Mouse (Mus musculus) brown adipose tissue, adult 24 weeks (tissue): ENCODE data around the gene Btnl10. TPM values are rescaled to one million over a fixed set of nuclear protein-coding genes. Genes with fewer than 3 reads are reported as not detected.

Experiments
- H3K27ac ChIP-seq: fragments of 200-500 bp; replicated peaks from 2 replicates; pipeline ENCODE4 v1.5.1; 2012; ENCODE audit warnings: low read depth, mild to moderate bottlenecking, low read length
- H3K4me1 ChIP-seq: fragments of 200-500 bp; 2 replicates; pipeline ENCODE4 v1.6.1; 2012; ENCODE audit warnings: low read length, mixed read lengths; ENCODE audit not compliant: control insufficient read depth, insufficient read depth, insufficient read length
- H3K4me3 ChIP-seq: fragments of 200-500 bp; 2 replicates; pipeline ENCODE4 v1.5.1; 2012; ENCODE audit warnings: low read depth, mild to moderate bottlenecking, low read length, moderate library complexity; ENCODE audit not compliant: insufficient read depth
- polyA plus RNA-seq: library from polyadenylated mRNA; stranded (reverse); fragments of >200 nt; gene quantifications from 2 replicates; pipeline ENCODE4 v1.2.4, GENCODE M21; 2012; ENCODE audit not compliant: missing spikeins, insufficient read depth, insufficient read length

Btnl10 gene
- polyA plus RNA-seq: not detected in 2 replicates

DNA sequence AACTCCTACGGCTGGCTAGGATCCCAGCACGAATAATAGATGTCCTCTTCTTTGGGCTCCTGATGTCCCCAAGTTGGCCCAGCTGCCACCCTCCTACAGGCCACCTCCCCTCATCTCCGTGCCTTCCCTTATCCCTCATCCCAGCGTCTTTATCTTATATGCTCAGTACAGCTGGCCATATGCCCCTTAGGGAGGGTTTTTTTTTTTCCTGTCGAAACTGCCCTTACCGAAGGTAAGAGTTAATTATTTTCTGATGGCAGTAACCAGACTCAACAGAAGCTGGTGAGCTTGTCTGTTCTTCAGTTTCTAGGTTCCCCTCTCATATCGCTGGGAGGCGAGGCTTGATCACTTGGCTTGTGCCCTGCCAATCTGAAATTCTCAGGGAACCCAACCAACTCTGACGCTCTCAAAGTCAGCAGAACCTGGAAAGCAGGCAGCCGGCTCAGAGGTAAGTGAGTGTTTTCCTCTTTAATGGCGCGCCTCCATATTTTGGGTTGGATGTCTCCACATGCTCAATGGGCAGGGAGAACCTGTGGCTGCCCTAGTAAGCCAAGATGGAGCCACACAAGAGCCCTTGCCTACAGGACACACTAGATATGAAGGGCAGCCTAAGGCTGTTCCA, at the start of gene Btnl10:
Btnl10 (plus strand) TSS at position 164 of the 622 bp plus-strand sequence.
- no peak within 1 kb of the TSS for H3K4me3 ChIP-seq

DNA sequence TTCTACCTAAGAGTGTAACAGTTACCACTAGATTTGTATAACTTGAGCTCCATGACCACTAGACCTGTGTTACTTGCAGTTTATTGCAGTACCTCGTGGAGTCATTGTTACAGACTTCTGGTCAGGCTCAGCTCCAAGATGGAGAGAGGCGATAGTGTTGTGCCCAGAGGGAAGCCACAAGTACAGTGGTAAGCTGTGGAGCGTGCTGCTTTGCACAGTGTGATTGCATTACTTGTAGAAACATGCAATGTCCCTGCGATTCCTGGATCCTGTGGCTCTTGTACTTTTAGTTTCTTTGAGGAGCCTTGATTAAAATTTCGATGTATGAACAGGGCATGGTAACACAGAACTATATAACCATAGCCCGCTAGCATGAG, 49.8 kb upstream of the Btnl10 start:
- Histone ChIP-seq H3K4me3 (peak overlapping the region; percentile 75), H3K4me1 (no peaks in the 10 kb centered on the region), H3K27ac (no peak overlapping the region)

More for the DNA sequence above, at the start of gene Btnl10:
- Histone ChIP-seq H3K4me1 (no peaks in the 10 kb centered on the region), H3K27ac (no peak within 1 kb of the TSS)

DNA sequence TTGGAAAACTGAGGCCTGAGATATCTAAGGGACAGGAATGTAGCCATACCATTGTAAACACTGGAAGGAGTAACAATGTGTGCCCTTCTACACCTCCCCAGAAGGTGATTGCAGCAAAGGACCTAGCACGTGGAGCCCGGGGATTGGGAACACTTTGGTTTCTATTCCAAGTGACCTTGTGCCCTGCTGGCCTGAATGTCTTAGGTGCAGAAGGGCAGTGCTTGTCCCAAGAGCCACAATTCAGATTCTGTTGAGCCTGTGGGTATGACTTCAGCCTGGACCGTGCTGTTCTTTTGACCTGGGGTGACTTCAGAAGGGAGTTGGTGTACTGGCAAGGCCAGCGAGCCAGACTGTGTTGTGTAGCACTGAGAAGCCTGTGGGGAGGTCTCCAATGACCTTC, 46.7 kb upstream of the Btnl10 start:
- Histone ChIP-seq H3K4me1 (no peaks in the 10 kb centered on the region), H3K4me3 (no peak overlapping the region), H3K27ac (peak overlapping the region; percentile 95)

DNA sequence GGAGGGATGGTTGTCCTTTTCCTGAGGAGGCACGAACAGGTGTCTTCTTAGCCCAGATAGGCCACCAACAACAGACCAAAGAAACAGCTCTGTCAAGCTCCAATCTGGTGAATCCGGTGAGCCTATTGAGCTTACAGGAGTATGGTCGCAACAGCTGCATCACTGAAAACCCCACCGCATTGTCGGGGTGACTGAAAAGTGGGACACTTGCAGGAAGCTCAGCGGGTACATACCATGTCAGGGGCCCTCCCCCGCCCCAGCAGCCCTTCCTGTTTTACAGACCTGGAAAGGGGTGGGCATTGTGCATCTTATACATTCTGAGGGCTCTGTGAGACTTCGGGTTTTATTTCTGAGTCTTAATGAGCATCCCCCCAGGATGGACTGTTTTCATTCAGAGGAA, 34.0 kb upstream of the Btnl10 start:
- Histone ChIP-seq H3K4me1 (no peaks in the 10 kb centered on the region), H3K4me3 (no peak overlapping the region), H3K27ac (no peak overlapping the region)

DNA sequence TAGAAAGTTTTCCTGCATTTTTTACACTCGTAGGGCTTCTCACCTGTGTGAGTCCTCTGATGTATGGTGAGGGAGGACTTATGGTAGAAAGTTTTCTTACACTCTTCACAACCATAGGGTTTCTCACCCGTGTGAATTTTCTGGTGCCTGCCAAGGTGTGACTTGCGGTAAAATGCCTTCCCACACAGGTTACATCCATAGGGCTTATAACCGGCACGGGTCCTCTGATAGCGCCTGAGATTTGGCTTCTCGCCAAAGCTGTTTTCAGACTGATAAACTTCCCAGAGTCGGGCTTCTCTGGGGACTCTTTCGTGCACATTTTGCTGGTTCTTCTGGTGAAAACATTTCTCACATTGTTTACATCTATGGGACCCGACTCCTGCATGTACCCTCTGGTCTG, 27.2 kb upstream of the Btnl10 start:
- no peak overlapping the region for H3K4me3 ChIP-seq
- H3K27ac ChIP-seq: no peak overlapping the region
- no peaks in the 10 kb centered on the region for H3K4me1 ChIP-seq

DNA sequence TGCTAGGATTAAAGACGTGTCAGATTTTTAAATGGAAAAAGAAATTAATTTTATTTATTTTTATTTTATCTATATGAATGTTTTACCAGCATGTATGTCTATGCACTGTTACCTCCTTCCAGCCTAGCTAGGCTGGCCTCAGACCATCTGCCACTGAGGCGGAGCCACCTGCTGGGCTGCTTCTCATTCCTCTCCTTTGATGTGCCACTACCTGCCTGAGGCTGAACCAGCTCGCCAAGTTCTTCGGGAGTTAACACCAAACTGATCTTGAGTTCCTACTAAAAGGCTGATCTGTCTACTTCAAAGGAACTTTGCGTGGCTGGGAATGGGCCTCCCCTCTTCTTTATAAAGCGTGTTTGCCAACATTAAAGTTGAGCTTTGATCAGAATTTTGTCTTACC, 23.3 kb upstream of the Btnl10 start:
- Histone ChIP-seq H3K4me3 (no peak overlapping the region), H3K27ac (no peak overlapping the region), H3K4me1 (no peaks in the 10 kb centered on the region)

DNA sequence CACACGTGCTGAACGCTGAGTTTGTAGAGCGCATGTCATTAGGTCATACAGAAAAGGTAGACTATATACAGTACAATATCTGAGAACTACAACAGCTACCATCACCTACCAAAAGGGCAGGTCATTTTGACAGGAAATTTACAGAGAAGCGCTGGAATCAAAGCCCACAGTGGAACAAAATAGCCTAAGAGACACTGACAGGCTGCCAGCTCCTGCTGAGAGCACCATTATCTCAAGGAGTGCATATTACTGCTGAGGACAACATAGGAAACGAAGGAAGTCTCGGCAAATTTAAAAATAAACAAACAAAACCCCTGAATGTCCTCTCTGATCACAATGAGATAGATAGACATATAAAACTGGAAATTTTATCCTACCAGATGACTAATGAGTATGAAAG, 20.2 kb upstream of the Btnl10 start:
- Histone ChIP-seq H3K4me1 (no peaks in the 10 kb centered on the region), H3K4me3 (no peak overlapping the region), H3K27ac (no peak overlapping the region)

DNA sequence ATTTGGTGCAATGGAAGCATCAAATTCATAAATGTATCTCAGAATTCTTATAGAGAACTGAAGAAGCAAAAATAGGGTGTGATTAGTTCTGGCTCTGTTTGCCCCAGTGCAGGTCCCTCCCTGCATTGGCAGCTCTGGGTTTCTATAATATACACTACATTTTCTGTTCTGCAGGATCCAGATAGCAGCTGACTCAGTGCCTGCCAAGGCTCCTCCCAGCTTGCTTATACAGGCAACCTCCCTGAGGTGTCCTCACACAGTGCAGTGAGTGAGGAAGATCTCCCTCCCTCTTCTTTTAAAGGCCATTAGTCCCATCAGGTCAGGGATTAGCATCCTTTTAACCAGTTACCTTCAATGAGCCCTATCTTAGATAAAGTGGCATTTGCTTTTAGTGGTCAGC, 16.6 kb upstream of the Btnl10 start:
- Histone ChIP-seq H3K4me3 (no peak overlapping the region), H3K27ac (no peak overlapping the region), H3K4me1 (no peaks in the 10 kb centered on the region)

DNA sequence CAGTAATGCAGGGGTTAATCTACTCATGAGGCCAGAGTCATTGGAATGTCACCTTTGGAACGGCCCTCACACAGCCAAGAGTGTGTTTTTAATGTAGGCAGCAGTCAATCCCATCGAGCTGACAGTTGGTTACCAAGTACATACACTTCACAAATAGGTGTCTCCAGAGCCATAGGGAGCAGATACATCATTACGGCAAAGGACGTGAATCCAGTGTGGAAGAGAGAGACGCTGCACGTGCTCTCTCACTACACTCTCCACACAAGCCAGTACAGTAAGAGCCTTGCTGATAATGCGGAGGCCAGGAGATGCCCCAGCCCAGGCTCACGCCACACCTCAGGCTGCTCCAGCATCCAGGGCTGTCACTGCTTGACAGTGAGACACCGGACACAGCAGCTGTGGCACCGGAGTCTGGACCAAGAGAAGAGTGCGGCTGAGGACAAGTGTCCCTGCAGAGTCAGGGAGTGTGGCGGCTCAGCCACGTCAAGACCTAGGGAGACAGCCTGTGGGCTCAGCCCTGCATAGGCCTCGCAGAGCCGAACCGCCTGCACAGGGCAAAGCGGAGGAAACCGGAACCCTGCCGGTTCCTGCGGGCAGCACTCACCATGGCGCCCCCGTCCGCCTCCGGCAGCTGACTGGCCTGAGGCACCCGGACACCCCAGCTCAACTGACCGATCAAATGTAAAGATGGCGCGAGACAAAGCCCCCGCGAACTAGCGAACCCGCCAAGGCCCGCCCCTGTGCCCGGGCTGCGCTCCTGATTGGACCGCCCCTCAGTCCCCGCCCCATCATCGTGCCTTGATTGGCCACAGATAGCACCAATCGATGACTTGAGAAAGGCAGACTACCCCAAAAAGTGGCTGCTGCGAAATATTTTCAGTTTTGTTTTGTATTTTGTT, 13.9 kb upstream of the Btnl10 start, which contains the start of gene Zfp39:
Zfp39 (minus strand) TSS at position 715 of the 899 bp plus-strand sequence.
- H3K4me3 ChIP-seq: peak within 1 kb of the TSS; percentile 73
- H3K27ac ChIP-seq: peak within 1 kb of the TSS; percentile 35
- no peaks in the 10 kb centered on the region for H3K4me1 ChIP-seq

DNA sequence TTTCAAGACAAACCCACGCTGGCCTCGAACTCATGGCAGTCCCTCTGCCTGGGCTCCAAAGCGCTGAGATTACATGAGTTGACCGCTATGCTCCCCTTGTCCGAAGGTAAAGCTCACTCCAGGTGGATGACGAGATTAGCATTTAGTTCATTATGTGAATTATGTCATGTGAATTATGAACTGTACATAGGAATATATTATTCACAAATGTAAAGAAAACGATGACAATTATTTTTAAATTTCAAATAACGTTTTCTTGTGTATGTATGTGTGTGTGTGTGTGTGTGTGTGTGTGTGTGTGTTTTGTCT, 13.3 kb upstream of the Btnl10 start:
- peak overlapping the region; percentile 73 for H3K4me3 ChIP-seq
- no peaks in the 10 kb centered on the region for H3K4me1 ChIP-seq
- H3K27ac ChIP-seq: peak overlapping the region; percentile 35

DNA sequence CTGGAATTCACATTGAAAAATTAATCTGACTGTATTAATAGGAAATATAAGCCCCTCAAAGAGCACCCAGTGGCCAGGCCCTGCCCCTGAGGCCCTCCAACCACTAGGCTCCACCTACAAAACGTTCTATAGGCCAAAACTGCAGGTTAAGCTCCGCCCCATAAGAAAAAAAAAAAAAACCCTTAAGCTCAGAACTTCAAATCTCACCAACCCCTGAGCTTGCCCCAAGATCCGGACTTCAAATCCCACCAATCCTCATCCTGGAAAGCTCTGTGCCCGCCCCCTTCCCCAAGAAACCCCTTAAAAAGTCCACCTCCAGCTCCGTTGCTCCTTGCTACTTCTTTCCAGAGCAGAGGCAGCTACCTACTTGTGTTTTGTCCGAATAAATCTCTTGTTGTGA, 12.9 kb upstream of the Btnl10 start:
- Histone ChIP-seq H3K27ac (no peak overlapping the region), H3K4me3 (0 out of 2 replicates have a peak overlapping the region, but pooled peaks have one; percentile 2), H3K4me1 (no peaks in the 10 kb centered on the region)

DNA sequence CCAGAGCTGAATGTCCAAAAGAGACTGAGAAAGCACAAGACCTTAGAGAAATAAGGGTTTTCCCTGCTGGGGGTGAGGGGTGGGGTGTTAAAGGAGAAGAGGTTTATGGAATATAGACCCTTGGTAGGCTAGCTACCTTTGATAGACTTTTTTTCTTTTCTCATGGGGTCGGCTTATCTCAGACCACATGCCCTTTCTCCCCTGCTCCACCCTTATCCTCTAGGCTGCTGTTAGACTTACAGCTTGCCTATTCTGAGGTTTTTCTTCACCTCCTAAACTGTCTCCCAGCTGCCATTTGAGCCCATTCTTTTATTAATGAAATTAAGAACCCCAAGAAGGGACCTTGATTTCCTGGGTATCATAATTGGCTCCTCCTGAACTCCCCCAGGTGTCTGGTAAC, 3.9 kb upstream of the Btnl10 start:
- no peak overlapping the region for H3K27ac ChIP-seq

DNA sequence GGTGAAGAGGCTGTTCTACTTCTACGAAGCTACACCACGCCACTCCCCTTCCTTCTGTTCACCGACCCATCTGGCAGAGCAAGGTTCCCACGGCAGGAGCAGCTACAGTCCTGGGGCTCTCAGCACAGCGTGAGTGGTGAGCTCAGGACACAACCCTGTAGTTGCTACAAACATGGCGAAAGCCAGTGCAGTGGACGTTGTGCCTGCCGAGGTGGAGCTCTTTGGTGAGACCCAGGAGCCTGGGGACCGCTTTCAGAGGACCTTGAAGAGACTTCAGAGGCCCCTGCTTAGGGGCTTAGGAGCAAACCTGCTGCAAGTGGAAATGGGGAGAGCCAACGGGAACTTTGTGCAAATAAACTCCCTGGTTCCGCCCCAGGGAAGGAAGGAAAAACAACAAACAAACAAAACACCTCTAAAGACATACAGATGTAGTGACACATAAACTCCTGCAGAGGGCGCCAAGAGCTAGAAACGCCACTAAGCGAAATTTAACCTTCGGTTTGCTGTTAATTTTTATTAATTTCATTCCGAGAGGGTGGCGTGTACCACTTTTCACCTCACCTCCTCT, 3.2 kb upstream of the Btnl10 start:
- Histone ChIP-seq H3K27ac (no peak overlapping the region), H3K4me1 (no peaks in the 10 kb centered on the region), H3K4me3 (peak overlapping the region; percentile 64)

More for the DNA sequence above, 3.9 kb upstream of the Btnl10 start:
- H3K4me1 ChIP-seq: no peaks in the 10 kb centered on the region
- H3K4me3 ChIP-seq: no peak overlapping the region

DNA sequence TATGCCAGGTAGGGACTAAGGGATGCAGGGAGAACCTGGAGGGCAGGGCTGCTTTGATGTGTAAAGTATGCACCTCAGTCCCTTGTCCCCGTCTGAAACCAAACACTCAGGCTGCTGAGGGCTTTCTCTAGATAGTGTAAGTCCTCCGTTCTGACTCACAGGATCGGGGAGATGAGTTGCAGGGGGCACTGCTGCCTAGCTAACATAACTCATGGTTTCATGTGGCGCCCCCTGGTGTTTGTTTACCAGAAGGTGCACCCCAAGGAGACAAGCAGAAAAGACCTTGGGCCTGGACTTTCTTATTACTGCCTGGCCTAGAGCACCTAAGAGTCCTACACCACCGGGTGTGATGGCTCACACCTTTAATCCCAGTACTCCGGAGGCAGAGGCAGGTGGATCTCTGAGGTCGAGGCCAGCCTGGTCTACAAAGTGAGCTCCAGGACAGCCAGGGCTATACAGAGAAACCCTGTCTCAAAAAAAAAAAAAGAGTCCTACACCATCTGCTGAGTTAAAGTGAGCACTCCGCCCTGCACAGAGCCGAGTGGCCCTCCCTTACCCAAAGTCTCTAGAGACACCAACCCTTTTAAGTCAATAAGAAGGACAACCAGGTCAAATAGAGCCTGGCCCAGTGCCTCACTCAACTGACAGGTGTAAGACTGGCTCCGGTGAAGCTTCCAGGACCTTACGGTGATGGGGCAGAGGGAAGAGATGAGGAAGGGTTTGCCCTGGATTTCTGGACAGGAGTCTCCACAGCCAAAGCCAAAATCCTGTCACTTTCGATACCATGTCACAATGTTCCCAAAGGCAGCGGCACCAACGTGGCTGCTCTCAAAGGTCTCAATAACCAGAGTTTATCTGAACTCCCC, 596 bp upstream of the Btnl10 start:
- Histone ChIP-seq H3K4me1 (no peaks in the 10 kb centered on the region), H3K27ac (no peak overlapping the region), H3K4me3 (no peak overlapping the region)

DNA sequence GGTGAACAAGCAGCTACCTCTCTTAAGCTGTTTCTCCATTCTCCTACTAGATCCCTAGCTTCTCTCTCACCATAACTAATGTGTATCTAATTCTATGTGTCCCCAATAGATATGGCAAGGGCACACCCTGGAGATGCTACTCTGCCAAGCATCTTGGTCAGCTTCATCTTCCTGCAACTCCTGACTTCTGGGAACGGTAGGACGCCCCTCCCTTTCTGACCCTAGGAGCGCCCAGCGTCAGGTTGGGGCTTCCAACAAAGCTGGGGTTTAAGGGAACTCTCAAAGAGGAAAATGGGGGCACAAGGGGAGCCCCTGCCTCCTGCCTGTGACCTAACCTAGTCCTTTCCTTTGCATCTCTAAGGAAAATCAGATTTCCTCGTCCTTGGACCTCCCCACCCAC, 1.1 kb downstream of the Btnl10 start:
- H3K27ac ChIP-seq: no peak overlapping the region
- no peaks in the 10 kb centered on the region for H3K4me1 ChIP-seq
- H3K4me3 ChIP-seq: no peak overlapping the region
